Mouse (Mus musculus): ENCODE data around the gene Ms4a13.
A peak's percentile ranks its signal among the peaks of the same experiment; 100 is the strongest.
"Not testable (repeated sequence)": the region's sequence is repeated elsewhere in the genome, so short reads cannot be mapped to it uniquely, and the experiment has no call there.

The Ms4a13 gene

DNA sequence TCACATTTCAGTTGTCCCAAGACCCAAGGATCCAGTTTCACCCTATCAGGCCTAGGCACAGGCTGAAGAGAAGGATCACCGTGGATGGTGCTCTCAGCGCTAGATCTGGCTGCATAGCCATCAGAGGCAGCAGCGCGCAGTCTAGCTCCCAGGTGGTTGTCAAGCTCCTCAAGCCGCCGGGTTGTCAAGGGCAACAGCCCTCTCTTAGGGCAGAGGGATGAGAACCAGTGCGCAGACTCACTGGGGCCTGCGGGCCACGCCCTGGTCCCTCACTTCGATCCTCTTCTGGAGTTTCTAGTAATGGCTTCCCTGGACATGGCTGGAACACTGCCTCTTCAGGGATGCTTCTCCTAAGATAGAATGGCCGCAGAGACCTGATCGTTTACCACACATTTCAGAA lies at the start of gene Ms4a13:
Ms4a13 (minus strand) TSS at position 192 of the 400 bp plus-strand sequence.
- DNase-seq (ENCODE audit: low spot score in 2 of 2) = no peak

DNA sequence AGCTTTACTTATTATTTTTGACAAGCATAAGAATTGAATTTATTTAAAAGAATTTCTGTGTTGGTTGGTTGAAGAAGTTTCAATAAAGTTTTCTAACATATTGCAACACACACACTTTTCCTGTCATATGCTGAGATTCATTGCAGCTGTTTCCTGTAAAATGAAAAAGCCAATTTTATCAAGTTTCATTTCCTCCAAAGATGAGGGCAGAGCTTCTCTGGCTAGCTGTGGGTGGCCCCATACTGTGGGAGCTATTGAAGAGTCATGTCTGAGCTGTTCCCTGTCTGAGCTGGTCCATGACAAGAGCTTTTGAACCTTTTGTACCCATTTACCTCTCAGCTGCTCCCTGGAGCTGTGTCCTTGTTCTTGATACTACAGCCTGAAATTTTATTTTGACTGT lies 47.7 kb upstream of the Ms4a13 start:
- DNase-seq (ENCODE audit: low spot score in 2 of 2) = no peak

DNA sequence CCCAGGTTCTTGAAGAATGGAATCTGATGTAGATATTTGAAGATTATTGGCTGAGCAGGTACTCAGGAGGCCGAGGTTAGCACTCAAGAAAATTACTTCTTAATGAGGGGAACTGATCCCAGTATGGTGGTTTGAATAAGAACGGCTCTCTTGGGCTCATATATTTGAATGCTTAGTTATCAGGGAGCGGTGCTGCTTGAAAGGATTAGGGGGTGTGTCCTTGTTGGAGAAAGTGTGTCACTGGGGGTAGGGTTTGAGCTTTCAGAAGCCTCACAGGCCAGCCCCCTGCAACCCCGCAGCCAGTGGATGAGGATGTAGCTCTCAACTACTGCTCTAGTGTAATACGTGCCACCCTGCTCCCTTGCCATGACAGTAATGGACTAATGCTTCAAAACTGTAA lies 46.0 kb upstream of the Ms4a13 start:
- no peak for DNase-seq (ENCODE audit: low spot score in 2 of 2)

DNA sequence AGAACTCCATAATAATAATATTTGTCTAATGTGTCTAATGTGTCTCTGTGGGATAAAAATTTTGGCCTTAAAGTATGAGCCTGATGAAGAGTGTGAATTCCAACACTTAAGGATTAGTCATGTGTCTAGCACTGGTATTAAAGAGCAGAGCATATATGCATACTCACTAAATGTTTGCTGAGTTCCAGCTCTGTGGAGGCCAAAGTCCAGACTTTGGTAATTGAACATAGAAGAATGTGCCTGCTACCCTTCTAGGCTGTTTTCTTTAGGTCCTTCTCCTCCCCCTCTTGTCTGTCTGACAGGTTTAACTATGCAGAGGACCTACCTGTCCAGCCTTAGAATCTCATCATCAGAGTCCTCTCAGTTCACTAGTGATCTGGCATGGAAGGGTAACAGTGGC lies 39.3 kb upstream of the Ms4a13 start:
- no peak for DNase-seq (ENCODE audit: low spot score in 2 of 2)

DNA sequence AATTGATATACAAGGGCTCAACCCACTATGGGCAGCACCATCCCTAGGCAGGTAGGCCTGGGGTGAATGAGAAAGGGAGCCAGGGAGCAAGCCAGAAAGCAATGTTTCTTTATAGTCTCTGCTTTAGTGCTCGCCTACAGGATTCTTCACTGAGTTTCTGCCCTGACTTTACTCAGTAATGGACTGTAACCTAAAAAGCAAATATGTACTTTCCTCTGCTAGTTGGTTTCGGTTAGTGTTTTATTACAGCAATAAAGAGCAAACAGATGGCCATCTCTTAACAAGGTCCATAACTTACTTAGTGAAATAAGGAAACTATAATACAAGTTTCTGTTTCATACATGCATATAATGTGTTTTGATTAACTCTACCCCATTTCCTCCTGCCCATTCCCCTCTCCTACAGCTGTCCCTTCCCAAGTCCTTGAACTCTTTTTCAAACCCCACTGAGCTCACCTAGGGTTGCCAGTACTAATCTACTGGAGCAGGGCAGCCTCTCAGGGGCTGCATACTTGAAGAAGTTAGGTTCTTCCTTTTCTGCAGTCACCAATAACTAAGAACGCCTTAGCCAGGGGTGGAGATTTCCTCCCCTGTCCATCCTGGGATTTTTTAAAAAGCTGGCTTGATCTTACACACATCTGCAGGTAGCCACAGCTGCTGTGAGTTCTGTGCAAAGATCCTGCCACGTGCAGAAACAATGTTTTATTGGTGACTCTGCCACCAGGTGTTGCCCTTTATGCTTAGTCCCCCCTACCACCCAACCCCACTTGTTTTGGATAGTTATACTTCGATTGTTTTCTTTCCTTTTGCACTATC lies 38.6 kb upstream of the Ms4a13 start:
- DNase-seq (ENCODE audit: low spot score in 2 of 2) = no peak

DNA sequence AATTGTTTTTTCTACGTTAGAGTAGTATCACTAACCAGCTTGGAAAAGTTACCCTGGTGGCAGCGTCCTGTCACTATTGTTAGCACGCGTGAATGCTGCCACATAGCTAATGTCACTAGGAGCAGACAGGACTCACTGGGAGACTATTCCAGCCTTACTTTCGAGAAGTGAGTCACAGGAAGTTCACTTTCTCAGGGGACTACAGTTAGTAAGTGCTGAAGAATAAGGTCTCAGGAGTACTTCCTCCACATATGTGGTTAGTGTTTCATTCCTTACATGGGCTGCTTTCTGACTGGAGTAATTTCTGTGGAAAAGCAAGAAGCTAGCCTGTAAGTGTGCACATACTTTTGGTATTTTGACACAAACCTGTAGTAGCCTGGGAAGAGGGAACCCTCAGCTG lies 37.7 kb upstream of the Ms4a13 start:
- DNase-seq (ENCODE audit: low spot score in 2 of 2) = no peak

DNA sequence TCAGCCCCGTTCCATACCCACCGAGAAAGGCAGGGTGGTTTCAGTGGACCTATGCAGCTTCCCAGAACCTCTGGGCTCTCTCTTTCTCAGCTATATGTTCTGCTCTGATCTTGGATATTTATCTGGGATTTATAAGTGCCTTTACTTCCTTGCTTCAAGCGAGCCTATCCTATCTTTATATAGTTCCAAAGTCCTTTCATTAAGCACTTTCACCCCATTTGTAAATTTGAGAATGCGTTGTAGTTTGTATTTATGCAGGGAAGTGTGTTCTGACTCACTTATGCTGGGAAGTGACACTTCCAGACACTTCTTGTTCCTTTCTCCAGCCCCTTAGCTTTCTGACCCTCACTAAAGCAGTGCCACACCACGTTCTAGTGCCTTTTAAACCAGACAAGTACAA lies 35.8 kb upstream of the Ms4a13 start, which contains the start of gene Ms4a12:
Ms4a12 (minus strand) TSS at position 101 of the 400 bp plus-strand sequence.
- no peak for DNase-seq (ENCODE audit: low spot score in 2 of 2)

DNA sequence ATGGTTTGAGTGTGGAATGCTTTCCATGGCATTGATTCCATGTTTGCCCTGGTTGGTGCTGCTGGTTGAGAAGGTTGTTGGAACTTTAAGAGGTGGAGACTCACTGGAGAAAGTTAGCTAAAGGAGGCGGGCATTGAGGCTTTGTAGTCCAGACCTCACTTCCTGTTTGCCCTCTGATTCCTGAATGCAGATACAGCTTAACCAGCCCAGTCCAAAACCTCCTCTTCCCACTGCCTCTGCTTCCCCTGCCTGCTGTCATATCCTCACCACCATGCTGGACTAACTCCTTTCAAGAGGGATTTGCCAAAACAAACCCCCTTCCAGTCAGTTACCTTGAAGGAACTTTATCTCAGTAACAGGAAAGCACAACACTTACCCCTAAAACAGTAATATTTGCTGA lies 4.0 kb downstream of the Ms4a13 start:
- DNase-seq (ENCODE audit: low spot score in 2 of 2) = no peak

DNA sequence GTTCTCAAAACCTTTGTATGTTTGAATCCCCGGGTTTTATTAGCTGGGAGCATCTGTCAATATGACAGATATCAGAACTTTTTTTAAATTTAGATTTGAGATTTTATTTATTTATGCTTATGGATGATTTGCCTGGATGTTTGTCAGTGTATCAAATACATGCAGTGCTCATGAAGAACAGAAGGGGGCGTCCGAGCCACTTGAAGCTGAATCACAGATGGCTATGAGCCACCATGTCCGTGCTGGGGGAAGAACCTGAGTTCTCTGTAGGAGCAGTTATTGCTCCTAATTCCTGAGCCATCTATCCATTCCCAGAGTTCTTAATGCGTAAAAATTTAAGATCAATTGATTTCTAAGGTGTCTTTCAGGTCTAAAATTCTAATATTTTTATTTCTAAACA lies 12.4 kb downstream of the Ms4a13 start:
- peak in 1 of 2 experiments; percentile 14 for DNase-seq (ENCODE audit: low spot score in 2 of 2)

DNA sequence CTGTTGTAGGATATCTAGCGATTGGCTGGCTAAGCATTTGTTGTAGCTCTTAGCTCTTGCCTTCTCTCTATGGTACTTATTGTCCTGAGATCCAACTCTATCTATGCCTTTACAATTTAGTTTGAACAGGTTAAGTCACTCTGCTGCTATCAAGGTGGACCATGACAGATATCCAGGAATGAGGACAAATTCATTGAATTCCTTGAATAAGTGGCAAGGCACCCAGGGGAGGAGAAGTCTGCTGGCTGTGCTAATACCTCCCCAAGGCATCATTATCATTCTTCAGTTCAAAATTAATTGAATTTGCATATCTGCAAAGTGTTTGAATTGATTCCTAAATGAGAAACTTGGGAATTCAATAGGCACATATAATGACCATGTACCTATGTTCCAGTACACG lies 19.1 kb downstream of the Ms4a13 start:
- no peak for DNase-seq (ENCODE audit: low spot score in 2 of 2)

DNA sequence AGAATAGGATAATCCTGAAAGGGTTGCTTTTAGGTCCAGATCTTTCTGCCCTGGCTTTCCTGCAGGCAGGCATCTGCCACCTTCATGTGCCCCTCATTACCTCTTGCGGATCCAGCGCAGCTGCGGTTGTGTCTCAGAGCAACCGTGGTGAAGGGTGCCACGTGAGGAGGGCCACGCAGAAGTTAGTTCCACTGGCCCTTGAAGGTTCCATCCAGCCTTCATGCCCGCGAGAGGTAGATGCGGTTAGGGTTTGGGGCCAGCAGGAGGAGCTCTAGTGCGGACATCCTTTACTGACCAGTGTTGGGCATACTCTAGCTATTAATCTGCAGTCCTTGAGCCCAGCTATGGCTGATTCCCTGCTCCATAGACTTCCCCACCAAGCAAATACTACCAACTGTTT lies 31.4 kb downstream of the Ms4a13 start, which contains the start of gene 1700025F22Rik:
1700025F22Rik (minus strand) TSS at position 149 of the 400 bp plus-strand sequence.
- no peak for DNase-seq (ENCODE audit: low spot score in 2 of 2)

DNA sequence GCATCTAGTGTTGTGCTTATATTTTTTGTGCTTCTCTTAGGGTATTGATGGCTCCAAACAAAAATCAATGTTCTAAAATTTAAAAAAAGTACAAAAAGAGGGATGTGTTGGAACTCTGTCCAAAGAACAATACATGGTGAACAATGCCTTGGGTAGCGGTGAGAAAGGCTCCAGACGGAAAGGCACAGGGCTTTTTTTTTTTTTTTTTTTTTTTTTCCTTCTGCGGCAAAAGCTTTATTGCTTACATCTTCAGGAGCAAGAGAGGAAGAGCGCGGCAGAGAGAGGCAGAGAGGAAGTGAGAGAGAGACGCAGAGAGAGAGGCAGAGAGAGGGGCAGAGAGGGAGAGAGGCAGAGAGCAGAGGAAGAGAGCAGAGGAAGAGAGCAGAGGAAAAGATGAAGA lies 38.6 kb downstream of the Ms4a13 start:
- not testable (repeated sequence) for DNase-seq (ENCODE audit: low spot score in 2 of 2)

DNA sequence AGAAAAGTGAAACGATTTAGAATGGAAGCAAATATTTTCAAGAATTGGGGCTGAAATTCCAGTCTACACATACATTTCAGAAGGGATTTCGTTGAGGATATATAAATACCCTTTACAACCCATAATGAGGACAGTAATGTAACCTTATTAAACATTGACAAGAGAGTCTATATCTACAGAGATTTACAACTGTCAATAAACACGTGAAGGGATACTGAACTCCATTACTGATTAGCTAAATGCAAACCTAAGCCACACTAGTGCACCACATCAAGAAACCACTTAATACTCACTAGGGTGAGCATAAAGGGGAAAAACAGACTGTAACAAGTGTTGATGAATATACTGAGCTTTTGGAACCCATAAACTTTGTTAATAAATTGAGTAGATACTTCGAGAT lies 61.2 kb downstream of the Ms4a13 start:
- no peak for DNase-seq (ENCODE audit: low spot score in 2 of 2)

DNA sequence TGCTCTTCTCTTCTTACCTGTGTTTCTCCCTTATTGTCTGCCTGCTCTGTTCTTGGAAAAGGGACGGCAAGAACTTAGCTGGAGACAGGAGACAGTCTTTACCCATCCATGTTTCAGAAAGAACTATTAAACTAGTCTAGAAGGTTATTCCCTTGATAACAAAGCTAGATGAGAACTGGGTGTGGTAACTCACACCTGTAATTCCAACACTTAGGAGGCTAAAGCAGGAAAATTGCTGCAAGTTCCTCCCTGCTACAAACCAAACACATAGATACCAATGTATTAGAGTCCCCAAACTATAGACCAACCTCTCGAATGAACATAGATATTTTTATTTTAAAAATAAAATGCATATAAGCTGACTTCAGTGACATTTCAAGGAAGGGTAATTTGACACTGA lies 61.7 kb downstream of the Ms4a13 start:
- DNase-seq (ENCODE audit: low spot score in 2 of 2) = no peak

DNA sequence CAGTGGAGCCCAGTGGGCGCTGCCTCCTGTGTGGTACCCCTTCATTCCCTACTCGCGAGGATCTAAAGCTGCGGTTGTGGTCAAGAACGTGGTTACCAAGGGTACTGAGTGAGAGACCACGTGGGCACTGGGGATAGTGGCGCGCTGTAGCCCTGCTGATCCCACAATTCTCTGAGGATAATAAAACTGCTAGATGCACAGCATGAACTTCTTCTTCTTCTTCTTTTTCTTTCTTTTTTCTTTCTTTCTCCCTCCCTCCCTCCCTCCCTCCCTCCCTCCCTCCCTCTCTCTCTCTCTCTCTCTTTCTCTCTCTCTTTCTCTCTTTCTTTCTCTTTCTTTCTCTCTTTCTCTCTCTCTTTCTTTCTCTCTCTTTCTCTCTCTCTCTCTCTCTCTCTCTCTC lies 65.8 kb downstream of the Ms4a13 start, which contains the start of gene 1700017D01Rik:
1700017D01Rik (minus strand) TSS at position 101 of the 400 bp plus-strand sequence.
- not testable (repeated sequence) for DNase-seq (ENCODE audit: low spot score in 2 of 2)

DNA sequence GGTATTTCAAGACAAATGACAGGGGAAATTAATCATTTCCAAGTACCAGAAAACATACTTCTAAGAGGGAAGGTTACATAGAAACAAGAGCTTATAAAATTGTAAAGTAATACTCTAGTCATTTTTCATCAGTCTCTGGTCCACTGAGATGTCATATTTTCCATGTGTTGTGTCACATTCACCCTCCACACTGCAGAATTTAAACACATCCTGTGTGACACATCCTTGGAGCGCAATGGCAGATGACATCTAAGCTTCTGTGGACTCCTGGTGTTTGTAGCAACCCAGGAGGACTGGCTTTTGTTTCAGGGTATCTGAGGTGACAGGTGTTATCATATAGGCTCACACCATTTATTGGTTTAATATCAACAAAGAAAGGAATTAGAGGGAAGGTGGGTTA lies 66.8 kb downstream of the Ms4a13 start:
- DNase-seq (ENCODE audit: low spot score in 2 of 2) = no peak

DNA sequence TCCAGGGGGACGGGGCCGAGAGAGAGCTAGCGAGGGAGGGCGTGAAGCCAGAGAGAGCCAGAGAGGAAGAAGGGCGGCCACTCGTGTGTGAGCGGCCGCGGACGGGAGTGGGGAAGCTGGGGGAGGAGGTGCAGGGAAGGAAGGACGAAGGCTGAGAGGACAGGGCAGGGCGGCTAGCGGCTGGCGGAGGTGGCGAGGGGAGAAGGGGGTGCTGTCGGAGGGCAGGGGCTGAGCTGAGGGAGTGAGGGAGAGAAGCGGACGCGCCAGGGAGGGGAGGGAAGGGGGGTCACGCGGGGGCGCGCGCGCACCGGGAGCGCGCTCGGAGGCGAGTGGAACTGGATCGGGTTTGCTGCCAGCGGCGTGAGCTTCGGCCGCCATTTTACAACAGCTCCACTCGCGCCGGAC lies 75.5 kb downstream of the Ms4a13 start:
- DNase-seq (ENCODE audit: low spot score in 2 of 2) = peak in 1 of 2 experiments; percentile 2
